Mouse (Mus musculus): ENCODE data around the gene Olfr1100. TPM values are rescaled to one million over a fixed set of nuclear protein-coding genes. Genes with fewer than 3 reads are reported as not detected.

The Olfr1100 gene
- not detected for polyA plus RNA-seq (2014; fragmentation: Illumina TruSeq; extraction: RNeasy Lipid Tissue Mini Kit (QIAGEN cat#74804); ENCODE audit: low read depth, low replicate concordance)

DNA sequence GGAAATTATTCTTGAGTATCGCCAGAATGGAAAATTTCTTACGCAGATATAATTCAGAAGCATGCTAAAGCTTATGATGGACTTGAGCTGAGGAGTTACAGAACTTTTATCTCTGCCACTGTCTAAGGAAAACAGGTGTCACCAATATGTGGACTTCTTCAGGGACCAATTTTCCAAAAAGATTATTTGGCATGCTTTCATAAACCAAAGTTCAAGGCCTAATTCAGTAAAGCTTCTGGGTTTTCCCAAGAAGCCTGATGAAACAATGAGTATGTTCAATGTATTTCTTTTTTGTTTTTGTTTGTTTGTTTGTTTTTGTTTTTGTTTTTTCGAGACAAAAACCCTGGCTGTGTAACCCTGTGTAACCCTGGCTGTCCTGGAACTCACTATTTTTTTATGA lies at the start of gene Olfr1100:
Olfr1100 (minus strand) TSS at position 101 of the 400 bp plus-strand sequence.

DNA sequence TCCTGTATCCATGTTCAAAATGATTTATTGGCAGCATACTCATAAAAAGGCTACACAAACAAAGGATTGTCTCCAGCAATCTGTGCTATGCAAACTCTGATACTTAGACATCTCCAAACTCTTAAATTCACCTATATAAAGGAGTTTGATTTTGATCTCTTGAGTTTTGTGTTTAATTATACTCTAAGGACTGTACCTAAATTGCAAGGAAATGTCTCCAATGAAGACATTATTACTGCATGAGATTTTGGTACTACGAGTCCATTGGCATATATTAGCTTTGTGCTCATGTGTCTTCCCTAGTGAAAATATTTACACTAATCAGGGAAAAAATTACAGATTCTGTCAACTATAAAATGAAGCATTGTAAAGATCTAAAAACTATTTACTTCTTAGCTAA lies 47.2 kb upstream of the Olfr1100 start, which contains the start of gene Olfr1104:
Olfr1104 (minus strand) TSS at position 101 of the 400 bp plus-strand sequence.

DNA sequence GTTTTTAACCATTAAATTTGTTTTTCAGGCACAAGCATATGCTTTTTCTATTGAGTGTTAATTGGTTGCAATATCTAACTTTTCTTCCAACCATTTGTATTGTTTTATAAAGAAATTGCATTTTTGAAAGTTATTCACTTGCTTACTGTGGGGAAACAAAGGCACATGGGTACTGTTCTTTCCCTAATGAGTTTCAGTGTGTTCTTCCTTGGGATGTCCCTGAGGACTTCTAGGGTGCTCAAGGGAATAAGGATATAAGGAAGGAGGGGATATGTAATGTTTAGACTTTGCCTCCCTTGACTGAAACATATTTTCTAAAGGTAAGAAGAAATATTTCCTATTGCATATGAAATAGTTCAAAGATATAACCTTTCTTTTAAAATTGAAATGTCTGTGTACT lies 18.3 kb upstream of the Olfr1100 start, which contains the start of gene Olfr1102:
Olfr1102 (plus strand) TSS at position 301 of the 400 bp plus-strand sequence.

DNA sequence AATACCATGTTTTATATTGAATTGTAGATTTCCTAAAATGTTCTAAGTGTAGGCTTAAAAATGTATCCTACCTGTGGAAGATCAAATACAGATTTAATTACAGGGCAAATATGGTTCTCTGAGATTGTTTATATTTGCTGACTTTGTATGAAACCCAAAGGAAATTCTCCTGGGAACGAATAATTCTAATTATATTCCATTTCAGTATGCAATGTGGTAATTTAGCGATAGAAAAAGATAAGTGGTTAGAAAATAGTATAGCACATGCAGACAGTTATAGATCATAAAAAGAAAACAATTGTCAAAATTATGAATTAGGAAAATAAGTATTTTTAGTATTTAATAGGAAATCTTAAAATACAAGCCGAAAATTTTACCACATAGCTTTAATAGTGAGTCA lies 11.4 kb upstream of the Olfr1100 start, which contains the start of gene Olfr1101:
Olfr1101 (minus strand) TSS at position 101 of the 400 bp plus-strand sequence.

DNA sequence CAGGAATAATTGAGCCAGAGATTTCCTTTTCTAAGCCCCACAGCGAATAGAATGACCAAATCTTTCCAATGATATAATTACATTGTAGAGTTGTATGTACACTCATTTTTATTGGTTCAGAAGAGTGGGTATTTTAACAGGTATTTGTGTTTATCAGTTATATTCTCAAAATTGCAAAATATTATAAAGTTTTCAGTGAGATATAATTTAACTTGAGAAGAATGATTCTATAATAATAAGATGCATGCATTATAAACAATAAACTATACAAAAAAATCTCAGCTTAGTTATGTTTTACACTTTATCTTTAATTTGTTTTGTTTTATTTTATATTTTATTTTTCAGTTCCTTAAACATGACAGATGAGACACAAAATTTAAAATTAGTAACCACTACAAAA lies 19.2 kb downstream of the Olfr1100 start, which contains the start of gene Olfr1099:
Olfr1099 (minus strand) TSS at position 101 of the 400 bp plus-strand sequence.

Other genes starting within 250 kb of the Olfr1100 start
- gene Olfr1089, start 246.3 kb downstream of the Olfr1100 start, polyA plus RNA-seq (2014; fragmentation: Illumina TruSeq; extraction: RNeasy Lipid Tissue Mini Kit (QIAGEN cat#74804); ENCODE audit: low read depth, low replicate concordance), result not detected
- not detected for gene Olfr1090, start 221.0 kb downstream of the Olfr1100 start, polyA plus RNA-seq (2014; fragmentation: Illumina TruSeq; extraction: RNeasy Lipid Tissue Mini Kit (QIAGEN cat#74804); ENCODE audit: low read depth, low replicate concordance)
- not detected for gene Olfr1093, start 197.5 kb downstream of the Olfr1100 start, polyA plus RNA-seq (2014; fragmentation: Illumina TruSeq; extraction: RNeasy Lipid Tissue Mini Kit (QIAGEN cat#74804); ENCODE audit: low read depth, low replicate concordance)
- gene Olfr141, start 169.9 kb downstream of the Olfr1100 start, polyA plus RNA-seq (2014; fragmentation: Illumina TruSeq; extraction: RNeasy Lipid Tissue Mini Kit (QIAGEN cat#74804); ENCODE audit: low read depth, low replicate concordance), result not detected
- not detected for gene Olfr1094, start 155.3 kb downstream of the Olfr1100 start, polyA plus RNA-seq (2014; fragmentation: Illumina TruSeq; extraction: RNeasy Lipid Tissue Mini Kit (QIAGEN cat#74804); ENCODE audit: low read depth, low replicate concordance)
- gene Olfr1095, start 128.3 kb downstream of the Olfr1100 start, polyA plus RNA-seq (2014; fragmentation: Illumina TruSeq; extraction: RNeasy Lipid Tissue Mini Kit (QIAGEN cat#74804); ENCODE audit: low read depth, low replicate concordance), result not detected
- gene Gm13723, start 105.2 kb downstream of the Olfr1100 start, polyA plus RNA-seq (2014; fragmentation: Illumina TruSeq; extraction: RNeasy Lipid Tissue Mini Kit (QIAGEN cat#74804); ENCODE audit: low read depth, low replicate concordance), result not detected
- gene Olfr1097, start 87.7 kb downstream of the Olfr1100 start, polyA plus RNA-seq (2014; fragmentation: Illumina TruSeq; extraction: RNeasy Lipid Tissue Mini Kit (QIAGEN cat#74804); ENCODE audit: low read depth, low replicate concordance), result not detected
- not detected for gene Olfr1098, start 55.4 kb downstream of the Olfr1100 start, polyA plus RNA-seq (2014; fragmentation: Illumina TruSeq; extraction: RNeasy Lipid Tissue Mini Kit (QIAGEN cat#74804); ENCODE audit: low read depth, low replicate concordance)
- not detected for gene Olfr1099, start 19.3 kb downstream of the Olfr1100 start, polyA plus RNA-seq (2014; fragmentation: Illumina TruSeq; extraction: RNeasy Lipid Tissue Mini Kit (QIAGEN cat#74804); ENCODE audit: low read depth, low replicate concordance)
- gene Olfr1101, start 11.3 kb upstream of the Olfr1100 start, polyA plus RNA-seq (2014; fragmentation: Illumina TruSeq; extraction: RNeasy Lipid Tissue Mini Kit (QIAGEN cat#74804); ENCODE audit: low read depth, low replicate concordance), result not detected
- gene Olfr1102, start 18.4 kb upstream of the Olfr1100 start, polyA plus RNA-seq (2014; fragmentation: Illumina TruSeq; extraction: RNeasy Lipid Tissue Mini Kit (QIAGEN cat#74804); ENCODE audit: low read depth, low replicate concordance), result not detected
- not detected for gene Olfr1104, start 47.1 kb upstream of the Olfr1100 start, polyA plus RNA-seq (2014; fragmentation: Illumina TruSeq; extraction: RNeasy Lipid Tissue Mini Kit (QIAGEN cat#74804); ENCODE audit: low read depth, low replicate concordance)
- not detected for gene Olfr1105, start 56.6 kb upstream of the Olfr1100 start, polyA plus RNA-seq (2014; fragmentation: Illumina TruSeq; extraction: RNeasy Lipid Tissue Mini Kit (QIAGEN cat#74804); ENCODE audit: low read depth, low replicate concordance)
- not detected for gene Olfr1106, start 72.3 kb upstream of the Olfr1100 start, polyA plus RNA-seq (2014; fragmentation: Illumina TruSeq; extraction: RNeasy Lipid Tissue Mini Kit (QIAGEN cat#74804); ENCODE audit: low read depth, low replicate concordance)
- not detected for gene Olfr1107, start 95.9 kb upstream of the Olfr1100 start, polyA plus RNA-seq (2014; fragmentation: Illumina TruSeq; extraction: RNeasy Lipid Tissue Mini Kit (QIAGEN cat#74804); ENCODE audit: low read depth, low replicate concordance)
- gene Olfr1109, start 116.1 kb upstream of the Olfr1100 start, polyA plus RNA-seq (2014; fragmentation: Illumina TruSeq; extraction: RNeasy Lipid Tissue Mini Kit (QIAGEN cat#74804); ENCODE audit: low read depth, low replicate concordance), result not detected
- gene Olfr259, start 134.6 kb upstream of the Olfr1100 start, polyA plus RNA-seq (2014; fragmentation: Illumina TruSeq; extraction: RNeasy Lipid Tissue Mini Kit (QIAGEN cat#74804); ENCODE audit: low read depth, low replicate concordance), result not detected
- not detected for gene Olfr1110, start 160.3 kb upstream of the Olfr1100 start, polyA plus RNA-seq (2014; fragmentation: Illumina TruSeq; extraction: RNeasy Lipid Tissue Mini Kit (QIAGEN cat#74804); ENCODE audit: low read depth, low replicate concordance)
- not detected for gene Olfr1111, start 172.7 kb upstream of the Olfr1100 start, polyA plus RNA-seq (2014; fragmentation: Illumina TruSeq; extraction: RNeasy Lipid Tissue Mini Kit (QIAGEN cat#74804); ENCODE audit: low read depth, low replicate concordance)
- gene Olfr1112, start 207.8 kb upstream of the Olfr1100 start, polyA plus RNA-seq (2014; fragmentation: Illumina TruSeq; extraction: RNeasy Lipid Tissue Mini Kit (QIAGEN cat#74804); ENCODE audit: low read depth, low replicate concordance), result not detected
- gene Olfr1113, start 229.0 kb upstream of the Olfr1100 start, polyA plus RNA-seq (2014; fragmentation: Illumina TruSeq; extraction: RNeasy Lipid Tissue Mini Kit (QIAGEN cat#74804); ENCODE audit: low read depth, low replicate concordance), result not detected